Mouse (Mus musculus) CH12.LX (cell line): ENCODE measurements at regions not wholly inside any gene's neighbourhood (a gene's known extent, or its start where the extent isn't known, plus 50 kb on each side); places are given as distances from the start of the nearest gene placed in this dataset.

ENCODE experiments used
- DNase-seq: peaks from one replicate; pipeline ENCODE4 v3.0.0-alpha.2; 2013; ENCODE audit errors: extremely low read depth
- H3K27ac ChIP-seq: 2 replicates; pipeline ENCODE4 v1.5.1; 2012; ENCODE audit warnings: low read depth, mild to moderate bottlenecking, control low read depth, moderate library complexity; ENCODE audit not compliant: insufficient read depth
- H3K27me3 ChIP-seq: replicated peaks from 2 replicates; pipeline ENCODE3; 2012; ENCODE audit warnings: inconsistent platforms
- H3K36me3 ChIP-seq, 2 experiments: replicated peaks in 1 of 2; 2 replicates each; pipeline versions ENCODE3 to v1.6.1; 2012; ENCODE audit warnings: inconsistent platforms in 1 of 2, low read length in 1 of 2, mild to moderate bottlenecking in 1 of 2, mixed read lengths in 1 of 2, moderate library complexity in 1 of 2; ENCODE audit not compliant: control insufficient read depth in 1 of 2, insufficient read depth in 1 of 2
- H3K4me1 ChIP-seq, 2 experiments: 2 replicates each; pipeline ENCODE4 v1.6.1; 2012; ENCODE audit warnings: inconsistent platforms in 1 of 2, moderate library complexity in 1 of 2; ENCODE audit not compliant: insufficient read depth in 2 of 2, control insufficient read depth in 1 of 2
- H3K4me2 ChIP-seq: 2 replicates; pipeline ENCODE4 v1.6.1; 2012; ENCODE audit warnings: low read depth, mild to moderate bottlenecking, control low read depth; ENCODE audit not compliant: poor library complexity, insufficient read depth, severe bottlenecking
- H3K4me3 ChIP-seq, 3 experiments: fragments of 150-350 bp in 1 of 3; sonication (generic) in 1 of 3; replicated peaks in 1 of 3; 2 replicates each; pipeline versions ENCODE3 to v1.5.1; 2011 to 2012; ENCODE audit warnings: low read depth in 2 of 3, low read length in 2 of 3, mild to moderate bottlenecking in 2 of 3, moderate library complexity in 2 of 3, control low read depth in 1 of 3, improper control_type of control experiment in 1 of 3, inconsistent platforms in 1 of 3, mixed read lengths in 1 of 3; ENCODE audit not compliant: poor library complexity in 1 of 3
- H3K79me2 ChIP-seq: replicated peaks from 2 replicates; pipeline ENCODE4 v1.6.1; 2012; ENCODE audit warnings: mild to moderate bottlenecking, moderate library complexity; ENCODE audit not compliant: control insufficient read depth, poor library complexity, insufficient read depth, severe bottlenecking; ENCODE audit errors: extremely low read depth
- H3K9ac ChIP-seq: 2 replicates; pipeline ENCODE4 v1.6.1; 2012; ENCODE audit warnings: low read depth, mild to moderate bottlenecking, control low read depth, moderate library complexity; ENCODE audit not compliant: insufficient read depth
- H3K9me3 ChIP-seq: replicated peaks from 2 replicates; pipeline ENCODE3; 2012; ENCODE audit warnings: low read length, inconsistent platforms, mixed read lengths
- BHLHE40 ChIP-seq: IDR thresholded peaks from 2 replicates; pipeline ENCODE4 v1.6.1; 2011; ENCODE audit warnings: mild to moderate bottlenecking, low read depth, low read length, improper control_type of control experiment
- CHD1 ChIP-seq: IDR thresholded peaks from 2 replicates; pipeline ENCODE4 v1.6.1; 2012; ENCODE audit warnings: low read depth, low read length, improper control_type of control experiment, inconsistent platforms
- CHD2 ChIP-seq: IDR thresholded peaks from 2 replicates; pipeline ENCODE4 v1.6.1; 2011; ENCODE audit warnings: low read length, improper control_type of control experiment
- E2F4 ChIP-seq: IDR thresholded peaks from 2 replicates; pipeline ENCODE4 v1.6.1; 2011; ENCODE audit warnings: low read depth, low read length, improper control_type of control experiment; ENCODE audit not compliant: insufficient replicate concordance
- ETS1 ChIP-seq: conservative IDR thresholded peaks from 2 replicates; pipeline ENCODE4 v1.6.1; 2012; ENCODE audit warnings: low read depth, mild to moderate bottlenecking, inconsistent platforms, low read length, improper control_type of control experiment, moderate library complexity
- GABPA ChIP-seq: IDR thresholded peaks from 2 replicates; pipeline ENCODE4 v1.6.1; 2012; ENCODE audit warnings: low read depth, low read length, improper control_type of control experiment, inconsistent platforms; ENCODE audit not compliant: insufficient replicate concordance
- HCFC1 ChIP-seq: IDR thresholded peaks from 2 replicates; pipeline ENCODE4 v1.6.1; 2012; ENCODE audit warnings: low read depth, mild to moderate bottlenecking, inconsistent platforms, low read length, improper control_type of control experiment
- IRF4 ChIP-seq: IDR thresholded peaks from 2 replicates; pipeline ENCODE4 v1.6.1; 2014; ENCODE audit warnings: low read depth, mild to moderate bottlenecking, inconsistent platforms, low read length, improper control_type of control experiment
- JUN ChIP-seq: IDR thresholded peaks from 2 replicates; pipeline ENCODE4 v1.6.1; 2011; ENCODE audit warnings: low read depth, mild to moderate bottlenecking, low read length, improper control_type of control experiment, moderate library complexity; ENCODE audit not compliant: insufficient read depth
- JUND ChIP-seq: conservative IDR thresholded peaks from 2 replicates; pipeline ENCODE4 v1.6.1; 2011; ENCODE audit warnings: low read depth, low read length, improper control_type of control experiment
- KAT2A ChIP-seq: IDR thresholded peaks from 2 replicates; pipeline ENCODE4 v1.6.1; 2012; ENCODE audit warnings: low read length, improper control_type of control experiment, inconsistent platforms; ENCODE audit not compliant: insufficient replicate concordance
- MAFK ChIP-seq: IDR thresholded peaks from 2 replicates; pipeline ENCODE4 v1.6.1; 2011; ENCODE audit warnings: low read length, improper control_type of control experiment; ENCODE audit not compliant: insufficient replicate concordance
- MEF2A ChIP-seq: IDR thresholded peaks from 2 replicates; pipeline ENCODE4 v1.6.1; 2014; ENCODE audit warnings: low read depth, mild to moderate bottlenecking, inconsistent platforms, low read length, improper control_type of control experiment, borderline replicate concordance
- MXI1 ChIP-seq: IDR thresholded peaks from 2 replicates; pipeline ENCODE4 v1.6.1; 2011; ENCODE audit warnings: mild to moderate bottlenecking, low read depth, low read length, improper control_type of control experiment
- MYC ChIP-seq: IDR thresholded peaks from 2 replicates; pipeline ENCODE4 v1.6.1; 2011; ENCODE audit warnings: low read depth, mild to moderate bottlenecking, improper control_type of control experiment, low read length
- NELFE ChIP-seq: IDR thresholded peaks from 2 replicates; pipeline ENCODE4 v1.6.1; 2011; ENCODE audit warnings: low read depth, low read length, improper control_type of control experiment
- NRF1 ChIP-seq: IDR thresholded peaks from 2 replicates; pipeline ENCODE4 v1.6.1; 2014; ENCODE audit warnings: low read depth, mild to moderate bottlenecking, inconsistent platforms, low read length, improper control_type of control experiment, moderate library complexity
- RAD21 ChIP-seq: IDR thresholded peaks from 2 replicates; pipeline ENCODE4 v1.6.1; 2011; ENCODE audit warnings: low read depth, mild to moderate bottlenecking, low read length, improper control_type of control experiment, moderate library complexity
- RCOR1 ChIP-seq: conservative IDR thresholded peaks from 2 replicates; pipeline ENCODE4 v1.6.1; 2012; ENCODE audit warnings: low read depth, mild to moderate bottlenecking, inconsistent platforms, low read length, improper control_type of control experiment
- SIN3A ChIP-seq: IDR thresholded peaks from 2 replicates; pipeline ENCODE4 v1.6.1; 2012; ENCODE audit warnings: low read length, improper control_type of control experiment, inconsistent platforms
- TBP ChIP-seq: conservative IDR thresholded peaks from 2 replicates; pipeline ENCODE4 v1.6.1; 2011; ENCODE audit warnings: low read depth, low read length, improper control_type of control experiment
- ZKSCAN1 ChIP-seq: IDR thresholded peaks from 2 replicates; pipeline ENCODE4 v1.6.1; 2012; ENCODE audit warnings: low read depth, inconsistent platforms, low read length, improper control_type of control experiment, borderline replicate concordance
- ZMIZ1 ChIP-seq: IDR thresholded peaks from 2 replicates; pipeline ENCODE4 v1.6.1; 2012; ENCODE audit warnings: low read depth, mild to moderate bottlenecking, inconsistent platforms, low read length, improper control_type of control experiment
- dilution Hi-C: fragments of 300-500 bp; cut with MboI; formaldehyde crosslinking; loops from 2 replicates; pipeline ENCODE4 v1.14.3; 2020; ENCODE audit warnings: low sequenced_read_pairs; ENCODE audit not compliant: extremely low pct_unique_long_range_greater_than_20kb, extremely low pct_ligation_motif_present
- in situ Hi-C: fragments of 300-500 bp; cut with MboI; formaldehyde crosslinking; loops from 3 replicates; pipeline ENCODE4 v1.14.3; 2019; ENCODE audit warnings: low sequenced_read_pairs, low pct_ligation_motif_present, low pct_unique_long_range_greater_than_20kb, mixed read lengths

- H3K4me3 ChIP-seq = no peak overlapping the region
- DNase-seq = no peak
- dilution Hi-C loops = no loop called here
Observed at GRCm38 (mm10) chr13:75377717-75378116, 288.1 kb downstream of the Pcsk1 start.

GRCm38 (mm10) chr13:75384631-75385340 is 295.2 kb downstream of the Pcsk1 start:
- H3K4me1 ChIP-seq = no peaks in the 10 kb centered on the region
- H3K27ac ChIP-seq = no peak overlapping the region
- no peak for TF ChIP-seq CHD1
- TF ChIP-seq RCOR1 = no peak
- TF ChIP-seq KAT2A = no peak
- no peak for TF ChIP-seq ETS1
- TF ChIP-seq NELFE = no peak
- no peak for TF ChIP-seq TBP
- TF ChIP-seq, all 38 proteins: peak for 0
- Histone ChIP-seq H3K9me3 (no peaks in the 10 kb centered on the region), H3K79me2 (no peaks in the 10 kb centered on the region), H3K36me3 (no peaks in the 10 kb centered on the region), H3K9ac (no peak overlapping the region), H3K27me3 (no peaks in the 10 kb centered on the region), H3K4me3 (no peak overlapping the region), H3K4me2 (no peak overlapping the region)
- DNase-seq = no peak
- dilution Hi-C loops = no loop called here
- in situ Hi-C loops = no loop called here

More at GRCm38 (mm10) chr13:75377717-75378116, 288.1 kb downstream of the Pcsk1 start:
- Histone ChIP-seq H3K36me3 (no peaks in the 10 kb centered on the region), H3K9ac (no peak overlapping the region), H3K79me2 (no peaks in the 10 kb centered on the region), H3K4me1 (no peaks in the 10 kb centered on the region)
- no peak for TF ChIP-seq MXI1
- TF ChIP-seq JUN = no peak
- TF ChIP-seq KAT2A = no peak
- no peak for TF ChIP-seq E2F4
- TF ChIP-seq ZKSCAN1 = no peak
- no peak for TF ChIP-seq NRF1
- no peak for TF ChIP-seq JUND
- TF ChIP-seq, all 38 proteins: peak for 0
- in situ Hi-C loops = no loop called here
- H3K27ac ChIP-seq = no peak overlapping the region
- H3K4me2 ChIP-seq = no peak overlapping the region
- no peaks in the 10 kb centered on the region for H3K27me3 ChIP-seq
- no peaks in the 10 kb centered on the region for H3K9me3 ChIP-seq

- H3K4me3 ChIP-seq = no peak overlapping the region
- no peaks in the 10 kb centered on the region for H3K9me3 ChIP-seq
- H3K79me2 ChIP-seq = no peaks in the 10 kb centered on the region
- no peaks in the 10 kb centered on the region for H3K27me3 ChIP-seq
- H3K36me3 ChIP-seq = no peaks in the 10 kb centered on the region
- H3K4me1 ChIP-seq = no peaks in the 10 kb centered on the region
- H3K9ac ChIP-seq = no peak overlapping the region
- H3K4me2 ChIP-seq = no peak overlapping the region
- in situ Hi-C loops = no loop called here
- H3K27ac ChIP-seq = no peak overlapping the region
- no peak for DNase-seq
- dilution Hi-C loops = no loop called here
- TF ChIP-seq BHLHE40 (no peak), MEF2A (no peak), MYC (no peak), NELFE (no peak), GABPA (no peak), MAFK (no peak), CHD2 (no peak), CHD1 (no peak), RAD21 (no peak), NRF1 (no peak), ZKSCAN1 (no peak), IRF4 (no peak), RCOR1 (no peak), ETS1 (no peak), ZMIZ1 (no peak), SIN3A (no peak), HCFC1 (no peak), TBP (no peak), JUN (no peak)
Observed at GRCm38 (mm10) chr13:75389211-75389610, 299.6 kb downstream of the Pcsk1 start.
